Mouse (Mus musculus): ENCODE results near the gene Gm10130. TPM values are rescaled to one million over a fixed set of nuclear protein-coding genes. Genes with fewer than 3 reads are reported as not detected.
A peak's percentile ranks its signal among the peaks of the same experiment; 100 is the strongest.
"Not testable (repeated sequence)": the region's sequence is repeated elsewhere in the genome, so short reads cannot be mapped to it uniquely, and the experiment has no call there.

Gene Gm10130
- polyA plus RNA-seq, 1 experiment from 2014 or later, result 0.95 TPM

GRCm38 (mm10) chr2:150362113-150362877 lies 38.8 kb downstream of the Gm10130 start, which contains the start of gene 3300002I08Rik:
3300002I08Rik (minus strand) TSS chr2:150362765.
- DNase-seq (peak; percentile 91), ATAC-seq (ENCODE audit: low FRiP score, low TSS enrichment) (peak; percentile 98)
- peak within 1 kb of the TSS; percentile 52 for H3K4me2 ChIP-seq (ENCODE audit: low read length)
- peak within 1 kb of the TSS; percentile 74 for H3K9ac ChIP-seq (replicated peaks; ENCODE audit: low read length)
- H3K27me3 ChIP-seq (ENCODE audit: control insufficient read depth, insufficient read depth, low read length); H3K36me3 ChIP-seq (ENCODE audit: control insufficient read depth, insufficient read depth, low read length); H3K4me1 ChIP-seq (ENCODE audit: control insufficient read depth, insufficient read depth, low read length); H3K9me3 ChIP-seq (ENCODE audit: control insufficient read depth, low read length): not testable (repeated sequence)
- H3K4me3 ChIP-seq (replicated peaks; ENCODE audit: low read depth, low read length), result peak within 1 kb of the TSS; percentile 58
- 2% methylated on average over 16 of the region's 17 CpGs for WGBS
- H3K27ac ChIP-seq (replicated peaks; ENCODE audit: low read depth, low read length), result peak within 1 kb of the TSS; percentile 87

- H3K36me3 ChIP-seq (ENCODE audit: control insufficient read depth, insufficient read depth, low read length), result no peaks in the 10 kb centered on the region
- WGBS, result 14% methylated on average over 4 of the region's 4 CpGs
- peak overlapping the region; percentile 52 for H3K4me2 ChIP-seq (ENCODE audit: low read length)
- no peaks in the 10 kb centered on the region for H3K9me3 ChIP-seq (ENCODE audit: control insufficient read depth, low read length)
- H3K4me1 ChIP-seq (ENCODE audit: control insufficient read depth, insufficient read depth, low read length), result no peaks in the 10 kb centered on the region
- peak overlapping the region; percentile 58 for H3K4me3 ChIP-seq (replicated peaks; ENCODE audit: low read depth, low read length)
- no peaks in the 10 kb centered on the region for H3K27me3 ChIP-seq (ENCODE audit: control insufficient read depth, insufficient read depth, low read length)
- ATAC-seq (ENCODE audit: low FRiP score, low TSS enrichment) (no peak), DNase-seq (no peak)
- peak overlapping the region; percentile 74 for H3K9ac ChIP-seq (replicated peaks; ENCODE audit: low read length)
- peak overlapping the region; percentile 87 for H3K27ac ChIP-seq (replicated peaks; ENCODE audit: low read depth, low read length)
These were observed 39.4 kb downstream of the Gm10130 start for GRCm38 (mm10) chr2:150362878-150363229.

- H3K27ac ChIP-seq (replicated peaks; ENCODE audit: low read depth, low read length); DNase-seq: not testable (repeated sequence)
- 95% methylated on average over 18 of the region's 19 CpGs for WGBS
These were observed 62.1 kb downstream of the Gm10130 start for GRCm38 (mm10) chr2:150385553-150386106.

GRCm38 (mm10) chr2:150390198-150390597 lies 66.7 kb downstream of the Gm10130 start:
- no peak for ATAC-seq (ENCODE audit: low FRiP score, low TSS enrichment)
- Histone ChIP-seq H3K9me3 (ENCODE audit: control insufficient read depth, low read length) (no peaks in the 10 kb centered on the region), H3K4me1 (ENCODE audit: control insufficient read depth, insufficient read depth, low read length) (no peaks in the 10 kb centered on the region), H3K27ac (replicated peaks; ENCODE audit: low read depth, low read length) (no peak overlapping the region), H3K4me3 (replicated peaks; ENCODE audit: low read depth, low read length) (no peak overlapping the region), H3K9ac (replicated peaks; ENCODE audit: low read length) (no peak overlapping the region), H3K27me3 (ENCODE audit: control insufficient read depth, insufficient read depth, low read length) (no peaks in the 10 kb centered on the region), H3K4me2 (ENCODE audit: low read length) (no peak overlapping the region), H3K36me3 (ENCODE audit: control insufficient read depth, insufficient read depth, low read length) (no peaks in the 10 kb centered on the region)
- WGBS, result 86% methylated on average over 1 of the region's 1 CpGs
- no peak for DNase-seq

More at GRCm38 (mm10) chr2:150385553-150386106, 62.1 kb downstream of the Gm10130 start:
- not testable (repeated sequence) for H3K27me3 ChIP-seq (ENCODE audit: control insufficient read depth, insufficient read depth, low read length); H3K9ac ChIP-seq (replicated peaks; ENCODE audit: low read length); H3K4me2 ChIP-seq (ENCODE audit: low read length); ATAC-seq (ENCODE audit: low FRiP score, low TSS enrichment); H3K9me3 ChIP-seq (ENCODE audit: control insufficient read depth, low read length); H3K4me1 ChIP-seq (ENCODE audit: control insufficient read depth, insufficient read depth, low read length); H3K36me3 ChIP-seq (ENCODE audit: control insufficient read depth, insufficient read depth, low read length); H3K4me3 ChIP-seq (replicated peaks; ENCODE audit: low read depth, low read length)

- H3K27ac ChIP-seq (replicated peaks; ENCODE audit: low read depth, low read length); H3K27me3 ChIP-seq (ENCODE audit: control insufficient read depth, insufficient read depth, low read length); H3K36me3 ChIP-seq (ENCODE audit: control insufficient read depth, insufficient read depth, low read length); H3K4me2 ChIP-seq (ENCODE audit: low read length); H3K4me1 ChIP-seq (ENCODE audit: control insufficient read depth, insufficient read depth, low read length); ATAC-seq (ENCODE audit: low FRiP score, low TSS enrichment); DNase-seq; H3K9ac ChIP-seq (replicated peaks; ENCODE audit: low read length); H3K4me3 ChIP-seq (replicated peaks; ENCODE audit: low read depth, low read length): not testable (repeated sequence)
- H3K9me3 ChIP-seq (ENCODE audit: control insufficient read depth, low read length), result peaks cover 25% of the 10 kb centered on the region
- WGBS, result 90% methylated on average over 17 of the region's 17 CpGs
These were observed 88.6 kb downstream of the Gm10130 start for GRCm38 (mm10) chr2:150412146-150412545.

Other genes starting within 250 kb of the Gm10130 start
- 13.2 and 15.8 TPM in 2 replicates for gene Zfp120, start 187.0 kb upstream of the Gm10130 start, polyA plus RNA-seq (2014; fragmentation: Nextera tagmentation; extraction: Ambion mirVana)
- gene Gm10770, start 144.0 kb upstream of the Gm10130 start, polyA plus RNA-seq (2014; fragmentation: Nextera tagmentation; extraction: Ambion mirVana), result not detected in 2 replicates
- not detected in 2 replicates for gene Gm14139, start 141.9 kb upstream of the Gm10130 start, polyA plus RNA-seq (2014; fragmentation: Nextera tagmentation; extraction: Ambion mirVana)
- gene Zfp937, start 105.6 kb upstream of the Gm10130 start, polyA plus RNA-seq (2014; fragmentation: Nextera tagmentation; extraction: Ambion mirVana), result 11.3 and 12.3 TPM in 2 replicates
- gene Gm21994, start 68.1 kb upstream of the Gm10130 start, polyA plus RNA-seq (2014; fragmentation: Nextera tagmentation; extraction: Ambion mirVana), result 1.8 and 2.8 TPM in 2 replicates
- 0.12 TPM in 1 of 2 replicates, not detected in the other for gene Gm14124, start 66.2 kb upstream of the Gm10130 start, polyA plus RNA-seq (2014; fragmentation: Nextera tagmentation; extraction: Ambion mirVana)
- gene 3300002I08Rik, start 39.1 kb downstream of the Gm10130 start, polyA plus RNA-seq (2014; fragmentation: Nextera tagmentation; extraction: Ambion mirVana), result 14.8 and 19.7 TPM in 2 replicates
- gene Zfp442, start 127.8 kb downstream of the Gm10130 start, polyA plus RNA-seq (2014; fragmentation: Nextera tagmentation; extraction: Ambion mirVana), result 8.0 and 9.9 TPM in 2 replicates
- 0.08 TPM in 1 of 2 replicates, not detected in the other for gene Zfp345, start 161.4 kb downstream of the Gm10130 start, polyA plus RNA-seq (2014; fragmentation: Nextera tagmentation; extraction: Ambion mirVana)
- 0.30 and 0.58 TPM in 2 replicates for gene Cst7, start 246.7 kb downstream of the Gm10130 start, polyA plus RNA-seq (2014; fragmentation: Nextera tagmentation; extraction: Ambion mirVana)

Data from midbrain, embryonic 14.5 days (tissue).